Mouse (Mus musculus): ENCODE results near the gene Alpl. TPM values are rescaled to one million over a fixed set of nuclear protein-coding genes. Genes with fewer than 3 reads are reported as not detected.

Alpl gene
- not detected in 2 replicates for polyA plus RNA-seq (2012; ENCODE audit: insufficient read depth, low replicate concordance)

- TF ChIP-seq GATA1 (IDR thresholded peaks at IDR 0.05; ENCODE audit: borderline replicate concordance, low read length) = no peak
- Histone ChIP-seq H3K27me3 (replicated peaks) (peaks cover 78% of the 10 kb centered on the region), H3K4me3 (replicated peaks) (peak within 1 kb of the TSS; percentile 83)
Observed at GRCm38 (mm10) chr4:137795611-137796557, at the start of gene Alpl. TSS of gene Alpl (minus strand) at chr4:137796384.

GRCm38 (mm10) chr4:137844656-137845055 lies 48.5 kb upstream of the Alpl start:
- H3K4me1 ChIP-seq = no peaks in the 10 kb centered on the region
- H3K4me3 ChIP-seq (replicated peaks) = no peak overlapping the region
- H3K9me3 ChIP-seq = peaks cover 19% of the 10 kb centered on the region
- H3K27me3 ChIP-seq (replicated peaks) = peaks cover 31% of the 10 kb centered on the region
- TF ChIP-seq GATA1 (IDR thresholded peaks at IDR 0.05; ENCODE audit: borderline replicate concordance, low read length) (no peak), FLI1 (IDR thresholded peaks at IDR 0.05; ENCODE audit: low read length) (no peak)
- no peaks in the 10 kb centered on the region for H3K36me3 ChIP-seq (replicated peaks; ENCODE audit: low read length)

More at GRCm38 (mm10) chr4:137795611-137796557, at the start of gene Alpl:
- H3K36me3 ChIP-seq (replicated peaks; ENCODE audit: low read length) = no peaks in the 10 kb centered on the region
- H3K9me3 ChIP-seq = peaks cover 4% of the 10 kb centered on the region; the same call in 1 of the 2 replicates
- peaks cover 11% of the 10 kb centered on the region for H3K4me1 ChIP-seq

GRCm38 (mm10) chr4:137839452-137839851 lies 43.3 kb upstream of the Alpl start:
- H3K36me3 ChIP-seq (replicated peaks; ENCODE audit: low read length) = no peaks in the 10 kb centered on the region
- H3K4me1 ChIP-seq = peaks cover 11% of the 10 kb centered on the region
- no peaks in the 10 kb centered on the region for H3K9me3 ChIP-seq
- peaks cover 47% of the 10 kb centered on the region for H3K27me3 ChIP-seq (replicated peaks)
- TF ChIP-seq GATA1 (IDR thresholded peaks at IDR 0.05; ENCODE audit: borderline replicate concordance, low read length) (no peak), FLI1 (IDR thresholded peaks at IDR 0.05; ENCODE audit: low read length) (no peak)
- no peak overlapping the region for H3K4me3 ChIP-seq (replicated peaks)

GRCm38 (mm10) chr4:137838791-137839190 lies 42.6 kb upstream of the Alpl start:
- no peak overlapping the region for H3K4me3 ChIP-seq (replicated peaks)
- H3K9me3 ChIP-seq = no peaks in the 10 kb centered on the region
- TF ChIP-seq FLI1 (IDR thresholded peaks at IDR 0.05; ENCODE audit: low read length) (no peak), GATA1 (IDR thresholded peaks at IDR 0.05; ENCODE audit: borderline replicate concordance, low read length) (no peak)
- H3K27me3 ChIP-seq (replicated peaks) = peaks cover 47% of the 10 kb centered on the region
- H3K4me1 ChIP-seq = peaks cover 11% of the 10 kb centered on the region
- H3K36me3 ChIP-seq (replicated peaks; ENCODE audit: low read length) = no peaks in the 10 kb centered on the region

GRCm38 (mm10) chr4:137837792-137838191 lies 41.6 kb upstream of the Alpl start:
- Histone ChIP-seq H3K36me3 (replicated peaks; ENCODE audit: low read length) (no peaks in the 10 kb centered on the region), H3K4me1 (peaks cover 11% of the 10 kb centered on the region), H3K4me3 (replicated peaks) (no peak overlapping the region), H3K9me3 (peaks cover under 1% of the 10 kb centered on the region), H3K27me3 (replicated peaks) (peaks cover 42% of the 10 kb centered on the region)
- no peak for TF ChIP-seq GATA1 (IDR thresholded peaks at IDR 0.05; ENCODE audit: borderline replicate concordance, low read length)
- no peak for TF ChIP-seq FLI1 (IDR thresholded peaks at IDR 0.05; ENCODE audit: low read length)

- Histone ChIP-seq H3K9me3 (peaks cover 8% of the 10 kb centered on the region), H3K4me3 (replicated peaks) (no peak overlapping the region), H3K36me3 (replicated peaks; ENCODE audit: low read length) (no peaks in the 10 kb centered on the region), H3K4me1 (peaks cover 11% of the 10 kb centered on the region), H3K27me3 (replicated peaks) (peaks cover 40% of the 10 kb centered on the region)
- TF ChIP-seq FLI1 (IDR thresholded peaks at IDR 0.05; ENCODE audit: low read length) = no peak
- no peak for TF ChIP-seq GATA1 (IDR thresholded peaks at IDR 0.05; ENCODE audit: borderline replicate concordance, low read length)
Observed at GRCm38 (mm10) chr4:137836741-137837140, 40.6 kb upstream of the Alpl start.

- Histone ChIP-seq H3K36me3 (replicated peaks; ENCODE audit: low read length) (no peaks in the 10 kb centered on the region), H3K27me3 (replicated peaks) (peaks cover 39% of the 10 kb centered on the region), H3K4me1 (peaks cover 11% of the 10 kb centered on the region), H3K9me3 (peaks cover 8% of the 10 kb centered on the region), H3K4me3 (replicated peaks) (peak overlapping the region; percentile 10)
- TF ChIP-seq GATA1 (IDR thresholded peaks at IDR 0.05; ENCODE audit: borderline replicate concordance, low read length) (no peak), FLI1 (IDR thresholded peaks at IDR 0.05; ENCODE audit: low read length) (no peak)
Observed at GRCm38 (mm10) chr4:137835624-137836337, 39.6 kb upstream of the Alpl start.

- no peaks in the 10 kb centered on the region for H3K36me3 ChIP-seq (replicated peaks; ENCODE audit: low read length)
- peaks cover 43% of the 10 kb centered on the region for H3K27me3 ChIP-seq (replicated peaks)
- TF ChIP-seq GATA1 (IDR thresholded peaks at IDR 0.05; ENCODE audit: borderline replicate concordance, low read length) = no peak
- TF ChIP-seq FLI1 (IDR thresholded peaks at IDR 0.05; ENCODE audit: low read length) = no peak
Observed at GRCm38 (mm10) chr4:137831598-137831997, 35.4 kb upstream of the Alpl start.

GRCm38 (mm10) chr4:137830380-137830779 lies 34.2 kb upstream of the Alpl start:
- TF ChIP-seq GATA1 (IDR thresholded peaks at IDR 0.05; ENCODE audit: borderline replicate concordance, low read length) (no peak), FLI1 (IDR thresholded peaks at IDR 0.05; ENCODE audit: low read length) (no peak)
- Histone ChIP-seq H3K9me3 (peaks cover 8% of the 10 kb centered on the region), H3K27me3 (replicated peaks) (peaks cover 37% of the 10 kb centered on the region), H3K4me3 (replicated peaks) (no peak overlapping the region), H3K4me1 (no peaks in the 10 kb centered on the region), H3K36me3 (replicated peaks; ENCODE audit: low read length) (no peaks in the 10 kb centered on the region)

More at GRCm38 (mm10) chr4:137831598-137831997, 35.4 kb upstream of the Alpl start:
- H3K4me1 ChIP-seq = peaks cover 5% of the 10 kb centered on the region
- H3K4me3 ChIP-seq (replicated peaks) = no peak overlapping the region
- peaks cover 8% of the 10 kb centered on the region for H3K9me3 ChIP-seq

All from megakaryocyte, embryonic 14.5 days (primary cell).